Mouse (Mus musculus) myocyte (in vitro differentiated cells): ENCODE results near the gene Mical3. TPM values are rescaled to one million over a fixed set of nuclear protein-coding genes. Genes with fewer than 3 reads are reported as not detected.

Source experiments
- H3K27me3 ChIP-seq: one replicate; pipeline ENCODE4 v1.6.1; 2011; ENCODE audit not compliant: control insufficient read depth, insufficient read depth, insufficient read length
- H3K36me3 ChIP-seq: one replicate; pipeline ENCODE4 v1.6.1; 2011; ENCODE audit not compliant: control insufficient read depth, insufficient read depth
- H3K4me2 ChIP-seq: one replicate; pipeline ENCODE4 v1.6.1; 2011; ENCODE audit warnings: low read depth, control low read depth
- H3K4me3 ChIP-seq: one replicate; pipeline ENCODE4 v1.5.1; 2011; ENCODE audit warnings: mild to moderate bottlenecking, control low read depth, moderate library complexity
- H3K79me2 ChIP-seq: one replicate; pipeline ENCODE4 v1.6.1; 2011; ENCODE audit not compliant: control insufficient read depth, insufficient read depth
- H3ac ChIP-seq: one replicate; pipeline ENCODE4 v1.6.1; 2011; ENCODE audit not compliant: control insufficient read depth, insufficient read length
- CEBPB ChIP-seq: IDR thresholded peaks from 2 replicates; pipeline ENCODE4 v1.6.1; 2011; ENCODE audit warnings: mild to moderate bottlenecking, moderate library complexity; ENCODE audit not compliant: poor library complexity, insufficient read depth, severe bottlenecking
- E2F4 ChIP-seq: IDR thresholded peaks from one replicate; pipeline ENCODE4 v1.6.1; 2011; ENCODE audit warnings: mild to moderate bottlenecking, control low read depth, moderate library complexity; ENCODE audit not compliant: insufficient read depth
- MAX ChIP-seq: IDR thresholded peaks from one replicate; pipeline ENCODE4 v1.6.1; 2011; ENCODE audit warnings: low read depth, mild to moderate bottlenecking, control low read depth
- MYOD1 ChIP-seq, 3 experiments: IDR thresholded peaks; one replicate each; pipeline ENCODE4 v1.6.1; 2011; ENCODE audit warnings: control low read depth in 2 of 3, low read depth in 2 of 3, mild to moderate bottlenecking in 2 of 3, moderate library complexity in 1 of 3; ENCODE audit not compliant: insufficient read length in 2 of 3, control insufficient read depth in 1 of 3
- MYOG ChIP-seq, 3 experiments: IDR thresholded peaks; one replicate each; pipeline ENCODE4 v1.6.1; 2011; ENCODE audit warnings: control low read depth in 2 of 3, low read depth in 2 of 3, mild to moderate bottlenecking in 2 of 3; ENCODE audit not compliant: insufficient read length in 2 of 3, control insufficient read depth in 1 of 3, insufficient read depth in 1 of 3
- POLR2A ChIP-seq: IDR thresholded peaks from one replicate; pipeline ENCODE4 v1.6.1; 2011; ENCODE audit warnings: low read depth, mild to moderate bottlenecking, control low read depth, moderate library complexity; ENCODE audit not compliant: insufficient read length
- POLR2AphosphoS2 ChIP-seq: IDR thresholded peaks from one replicate; pipeline ENCODE4 v1.6.1; 2011; ENCODE audit warnings: low read depth, control low read depth; ENCODE audit not compliant: insufficient read length
- REST ChIP-seq: IDR thresholded peaks from one replicate; pipeline ENCODE4 v1.6.1; 2011; ENCODE audit warnings: mild to moderate bottlenecking, control low read depth, moderate library complexity; ENCODE audit not compliant: insufficient read depth, insufficient read length
- SRF ChIP-seq: IDR thresholded peaks from one replicate; pipeline ENCODE4 v1.6.1; 2011; ENCODE audit warnings: low read depth; ENCODE audit not compliant: control insufficient read depth, insufficient read length
- TCF12 ChIP-seq: IDR thresholded peaks from one replicate; pipeline ENCODE4 v1.6.1; 2011; ENCODE audit warnings: mild to moderate bottlenecking, control low read depth; ENCODE audit not compliant: poor library complexity, insufficient read depth, severe bottlenecking
- TCF3 ChIP-seq: IDR thresholded peaks from one replicate; pipeline ENCODE4 v1.6.1; 2011; ENCODE audit warnings: low read depth, control low read depth; ENCODE audit not compliant: insufficient read length
- USF1 ChIP-seq: IDR thresholded peaks from one replicate; pipeline ENCODE4 v1.6.1; 2011; ENCODE audit warnings: low read depth, mild to moderate bottlenecking, control low read depth, moderate library complexity
- polyA plus RNA-seq: library from polyadenylated mRNA; unstranded; fragments of >200 nt; fragmentation: generic; extraction: Trizol; gene quantifications from one replicate; pipeline ENCODE4 v1.2.1, GENCODE M21; 2012; ENCODE audit warnings: missing spikeins

The Mical3 gene
- polyA plus RNA-seq, 1 experiment, result 17.7 TPM

GRCm38 (mm10) chr6:121098109-121098508 is 32.7 kb downstream of the Mical3 start:
- Histone ChIP-seq H3ac (no peak overlapping the region), H3K4me2 (no peak overlapping the region)
- TF ChIP-seq CEBPB (no peak), POLR2AphosphoS2 (no peak), REST (no peak), MYOD1 (IDR thresholded peaks at IDR 0.05; ENCODE audit: control insufficient read depth in 1 of 3, insufficient read length in 2 of 3, low read depth in 2 of 3) (no peak), E2F4 (no peak), TCF12 (no peak), MYOG (IDR thresholded peaks at IDR 0.05; ENCODE audit: control insufficient read depth in 1 of 3, insufficient read depth in 1 of 3, insufficient read length in 2 of 3, low read depth in 2 of 3) (no peak), TCF3 (no peak), SRF (no peak), USF1 (no peak), POLR2A (no peak), MAX (no peak)

DNA sequence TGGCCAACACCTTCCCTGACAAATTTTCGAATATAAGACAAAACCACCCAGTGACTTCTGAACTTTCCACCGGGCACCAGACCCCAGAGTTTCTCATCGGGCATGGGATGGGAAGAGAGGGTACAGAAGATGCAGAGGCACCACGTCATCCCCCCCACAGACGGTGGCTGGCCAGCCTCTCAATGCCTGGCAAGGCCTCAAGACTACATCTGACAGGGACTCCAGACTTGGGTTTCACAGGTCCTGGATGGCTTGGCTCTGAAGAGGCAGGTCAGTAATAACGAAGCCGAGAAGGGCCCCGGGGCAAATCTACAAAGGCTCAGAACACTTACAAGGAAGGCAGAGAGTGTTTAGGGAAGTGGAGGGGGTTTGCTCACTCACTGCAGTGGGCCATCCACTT is 33.9 kb downstream of the Mical3 start:
- Histone ChIP-seq H3K79me2 (peaks cover 32% of the 10 kb centered on the region), H3ac (no peak overlapping the region), H3K4me2 (no peak overlapping the region), H3K27me3 (no peaks in the 10 kb centered on the region), H3K4me3 (no peak overlapping the region), H3K36me3 (no peaks in the 10 kb centered on the region)
- TF ChIP-seq CEBPB (no peak), MYOG (IDR thresholded peaks at IDR 0.05; ENCODE audit: control insufficient read depth in 1 of 3, insufficient read depth in 1 of 3, insufficient read length in 2 of 3, low read depth in 2 of 3) (no peak), E2F4 (no peak), POLR2A (no peak), USF1 (no peak), TCF12 (no peak), POLR2AphosphoS2 (no peak), SRF (no peak), TCF3 (no peak), MAX (no peak), MYOD1 (IDR thresholded peaks at IDR 0.05; ENCODE audit: control insufficient read depth in 1 of 3, insufficient read length in 2 of 3, low read depth in 2 of 3) (no peak), REST (no peak)

More at GRCm38 (mm10) chr6:121098109-121098508, 32.7 kb downstream of the Mical3 start:
- H3K36me3 ChIP-seq, result no peaks in the 10 kb centered on the region
- H3K27me3 ChIP-seq, result no peaks in the 10 kb centered on the region
- H3K4me3 ChIP-seq, result no peak overlapping the region
- peaks cover 40% of the 10 kb centered on the region for H3K79me2 ChIP-seq

DNA sequence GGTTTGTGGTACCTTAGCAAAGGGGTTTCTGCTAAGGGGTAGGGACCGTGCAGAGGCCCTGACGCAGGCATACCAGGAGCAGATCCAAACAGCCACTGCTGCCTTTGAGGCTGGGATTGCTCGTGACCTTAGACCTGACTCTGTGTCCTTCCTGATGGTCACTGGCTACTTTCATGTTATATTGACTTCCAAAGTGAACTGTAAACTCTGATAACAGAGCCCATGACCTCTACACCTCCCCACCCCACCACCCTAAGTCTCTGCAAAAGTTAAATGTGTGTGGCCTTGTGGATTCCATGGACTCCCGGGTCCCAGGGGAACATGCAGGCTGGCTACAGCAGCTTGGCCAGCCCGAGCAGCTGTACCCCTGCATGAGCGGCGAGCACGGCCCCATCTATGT is 34.4 kb downstream of the Mical3 start:
- H3K4me2 ChIP-seq, result no peak overlapping the region
- no peaks in the 10 kb centered on the region for H3K36me3 ChIP-seq
- peaks cover 28% of the 10 kb centered on the region for H3K79me2 ChIP-seq
- no peak overlapping the region for H3K4me3 ChIP-seq
- no peaks in the 10 kb centered on the region for H3K27me3 ChIP-seq
- TF ChIP-seq SRF, result no peak
- TF ChIP-seq USF1, result no peak
- TF ChIP-seq MYOG (IDR thresholded peaks at IDR 0.05; ENCODE audit: control insufficient read depth in 1 of 3, insufficient read depth in 1 of 3, insufficient read length in 2 of 3, low read depth in 2 of 3), result no peak
- TF ChIP-seq POLR2AphosphoS2, result no peak
- TF ChIP-seq REST, result no peak
- no peak for TF ChIP-seq E2F4
- no peak for TF ChIP-seq CEBPB
- TF ChIP-seq TCF12, result no peak
- no peak for TF ChIP-seq TCF3
- no peak for TF ChIP-seq MYOD1 (IDR thresholded peaks at IDR 0.05; ENCODE audit: control insufficient read depth in 1 of 3, insufficient read length in 2 of 3, low read depth in 2 of 3)
- TF ChIP-seq MAX, result no peak
- no peak for TF ChIP-seq POLR2A
- H3ac ChIP-seq, result no peak overlapping the region

GRCm38 (mm10) chr6:121093662-121094408 is 37.0 kb downstream of the Mical3 start:
- H3K4me3 ChIP-seq, result no peak overlapping the region
- no peak for TF ChIP-seq POLR2AphosphoS2
- no peak for TF ChIP-seq REST
- no peak for TF ChIP-seq TCF3
- no peak for TF ChIP-seq MYOG (IDR thresholded peaks at IDR 0.05; ENCODE audit: control insufficient read depth in 1 of 3, insufficient read depth in 1 of 3, insufficient read length in 2 of 3, low read depth in 2 of 3)
- no peak for TF ChIP-seq POLR2A
- H3K4me2 ChIP-seq, result no peak overlapping the region
- no peaks in the 10 kb centered on the region for H3K27me3 ChIP-seq
- no peaks in the 10 kb centered on the region for H3K36me3 ChIP-seq
- H3ac ChIP-seq, result no peak overlapping the region
- peaks cover 14% of the 10 kb centered on the region for H3K79me2 ChIP-seq

DNA sequence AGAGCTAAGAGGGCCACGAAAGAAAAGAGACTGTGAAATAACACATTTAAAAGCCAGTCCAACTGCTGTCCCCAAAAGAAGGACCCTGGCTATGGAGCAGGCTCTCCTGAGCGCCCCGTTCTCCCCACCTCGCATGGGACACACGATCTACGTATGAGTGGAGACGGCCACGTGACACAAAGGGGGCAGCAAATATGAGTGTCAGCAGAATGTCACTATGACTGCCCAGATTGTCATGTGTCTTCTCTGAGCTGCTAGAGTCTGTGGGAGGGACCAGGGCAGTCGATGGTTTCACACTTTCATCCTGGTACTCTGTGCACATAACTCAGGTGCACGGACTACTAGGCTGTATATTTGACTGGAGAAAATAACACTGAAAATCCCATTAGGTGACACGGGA is 40.0 kb downstream of the Mical3 start:
- TF ChIP-seq TCF3 (no peak), REST (no peak), MYOG (IDR thresholded peaks at IDR 0.05; ENCODE audit: control insufficient read depth in 1 of 3, insufficient read depth in 1 of 3, insufficient read length in 2 of 3, low read depth in 2 of 3) (no peak), TCF12 (no peak), CEBPB (no peak), USF1 (no peak), POLR2AphosphoS2 (no peak), POLR2A (no peak), MYOD1 (IDR thresholded peaks at IDR 0.05; ENCODE audit: control insufficient read depth in 1 of 3, insufficient read length in 2 of 3, low read depth in 2 of 3) (no peak), SRF (no peak), E2F4 (no peak)
- no peaks in the 10 kb centered on the region for H3K36me3 ChIP-seq
- no peak overlapping the region for H3ac ChIP-seq
- no peak overlapping the region for H3K4me3 ChIP-seq
- no peak overlapping the region for H3K4me2 ChIP-seq
- H3K79me2 ChIP-seq, result peaks cover 25% of the 10 kb centered on the region
- no peaks in the 10 kb centered on the region for H3K27me3 ChIP-seq
